Mouse (Mus musculus) ZHBTc4 (cell line): ENCODE data around the gene Ryr3.
A peak's percentile ranks its signal among the peaks of the same experiment; 100 is the strongest.

Source experiments
- DNase-seq: peaks from one replicate; pipeline ENCODE4 v3.0.0-alpha.2; 2011; ENCODE audit warnings: low read depth, low spot score

Ryr3 gene

DNA sequence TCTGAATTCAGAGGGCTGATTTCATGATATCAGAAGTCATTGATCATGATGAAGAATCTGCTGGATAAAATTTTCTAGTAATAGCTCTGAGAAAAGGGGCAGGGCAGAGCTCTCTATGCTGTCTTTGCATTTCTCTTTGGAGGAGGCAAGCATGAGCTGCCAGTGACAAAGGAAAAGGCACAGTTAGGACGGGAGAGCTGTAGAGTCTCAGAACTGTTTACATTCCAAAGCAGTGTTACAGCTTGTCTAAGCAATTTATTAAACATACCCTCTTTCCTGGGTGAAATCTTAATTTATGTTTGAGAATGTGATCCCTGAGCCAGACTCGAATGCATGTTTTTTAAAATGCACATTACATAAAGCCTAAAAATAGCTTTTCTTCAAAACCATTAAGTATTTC is 435.3 kb downstream of the Ryr3 start:
- no peak for DNase-seq

DNA sequence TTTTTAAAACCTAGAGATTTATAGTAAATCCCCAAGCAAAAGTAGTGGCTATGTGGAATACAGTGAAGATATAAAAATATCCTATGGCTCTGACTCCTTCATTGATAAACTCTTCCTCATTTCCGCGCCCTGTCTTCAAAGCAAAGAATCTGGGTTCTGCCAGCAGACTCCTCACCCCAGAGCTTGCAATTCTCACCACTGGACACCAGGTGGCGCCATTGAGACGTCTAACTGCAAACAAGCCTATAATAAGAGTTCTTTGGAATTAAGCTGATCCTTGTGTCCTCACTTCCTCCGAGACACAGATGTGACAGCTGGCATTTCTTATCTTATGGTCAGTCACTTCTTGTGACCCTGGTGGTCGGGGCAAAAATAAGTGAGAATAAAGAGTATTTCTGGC is 442.1 kb downstream of the Ryr3 start:
- DNase-seq, result peak; percentile 83

DNA sequence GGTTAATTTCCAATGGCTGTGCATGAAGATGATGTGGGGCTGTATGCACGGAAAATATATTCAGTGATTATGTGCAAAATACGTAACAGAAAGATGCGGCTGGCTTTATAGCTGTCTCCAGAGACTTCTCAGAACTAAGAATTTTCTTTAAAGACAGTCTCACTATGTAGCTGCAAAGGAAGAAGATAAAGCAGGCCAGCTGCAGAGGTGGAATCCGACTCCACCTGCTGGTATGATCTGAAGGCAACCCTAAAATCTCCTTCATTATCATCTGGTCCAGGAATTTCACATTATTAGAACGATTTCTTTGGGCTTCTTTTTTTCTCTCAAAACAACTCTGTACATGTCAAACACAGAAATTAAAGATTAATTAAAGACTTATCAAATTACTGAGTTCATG is 449.2 kb downstream of the Ryr3 start:
- DNase-seq, result no peak

DNA sequence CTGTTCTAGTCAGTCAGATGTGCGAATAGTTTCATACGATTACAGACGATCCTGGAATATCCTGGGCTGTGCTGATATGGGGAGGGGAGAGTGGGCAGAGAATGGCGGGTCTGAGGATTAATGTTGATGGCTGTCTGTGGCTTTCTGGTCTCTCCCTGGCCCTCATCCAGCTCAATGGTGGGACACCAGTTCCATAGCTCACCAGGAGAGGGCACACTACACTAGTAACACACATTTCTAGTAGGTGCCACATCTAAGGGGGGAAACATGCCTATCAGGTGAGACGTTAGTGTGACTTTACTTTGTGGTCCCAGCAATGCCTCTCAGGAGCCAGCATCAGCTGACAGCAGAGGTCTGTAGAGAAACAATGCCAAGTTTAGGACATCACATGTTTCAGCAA is 451.9 kb downstream of the Ryr3 start:
- DNase-seq, result peak; percentile 70

DNA sequence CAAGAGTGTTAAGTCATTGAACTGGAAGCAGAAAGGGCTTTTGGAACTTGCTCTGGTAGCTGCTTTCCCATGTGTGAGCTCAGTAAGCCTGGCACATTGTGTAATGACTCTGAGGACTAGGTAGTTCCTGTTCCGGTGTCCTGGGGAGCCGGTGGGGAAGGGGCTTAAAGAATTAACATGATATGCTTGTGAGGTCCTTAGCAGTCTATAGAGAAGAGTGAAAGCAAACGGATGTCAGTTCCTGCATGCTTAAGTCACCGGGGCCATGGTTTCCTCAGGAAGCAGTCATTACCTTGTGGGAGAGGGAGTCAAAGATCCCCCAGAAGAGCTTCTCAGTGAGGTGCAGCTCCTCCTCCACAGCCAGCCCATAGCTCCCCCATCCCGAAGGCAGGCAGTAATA is 452.6 kb downstream of the Ryr3 start:
- DNase-seq, result no peak

DNA sequence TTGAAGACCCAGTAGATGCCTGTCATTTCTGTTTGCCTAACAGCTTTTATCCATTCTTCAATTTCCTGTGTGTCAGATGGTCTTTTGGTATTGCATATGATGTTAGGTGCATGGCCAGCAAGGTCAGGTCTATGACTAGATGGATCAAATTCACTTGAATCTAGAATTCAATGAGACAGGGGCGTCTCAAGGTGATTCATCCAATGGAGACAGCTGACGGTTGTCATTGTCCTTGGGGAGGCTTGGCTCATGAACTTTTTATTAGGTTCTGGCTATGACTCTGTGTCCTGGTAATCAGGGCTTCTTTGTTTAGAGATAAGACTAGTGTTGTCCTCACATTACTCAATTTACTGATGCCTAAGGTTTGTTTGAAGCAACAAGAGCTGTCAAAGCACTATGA is 454.9 kb downstream of the Ryr3 start:
- DNase-seq, result no peak

DNA sequence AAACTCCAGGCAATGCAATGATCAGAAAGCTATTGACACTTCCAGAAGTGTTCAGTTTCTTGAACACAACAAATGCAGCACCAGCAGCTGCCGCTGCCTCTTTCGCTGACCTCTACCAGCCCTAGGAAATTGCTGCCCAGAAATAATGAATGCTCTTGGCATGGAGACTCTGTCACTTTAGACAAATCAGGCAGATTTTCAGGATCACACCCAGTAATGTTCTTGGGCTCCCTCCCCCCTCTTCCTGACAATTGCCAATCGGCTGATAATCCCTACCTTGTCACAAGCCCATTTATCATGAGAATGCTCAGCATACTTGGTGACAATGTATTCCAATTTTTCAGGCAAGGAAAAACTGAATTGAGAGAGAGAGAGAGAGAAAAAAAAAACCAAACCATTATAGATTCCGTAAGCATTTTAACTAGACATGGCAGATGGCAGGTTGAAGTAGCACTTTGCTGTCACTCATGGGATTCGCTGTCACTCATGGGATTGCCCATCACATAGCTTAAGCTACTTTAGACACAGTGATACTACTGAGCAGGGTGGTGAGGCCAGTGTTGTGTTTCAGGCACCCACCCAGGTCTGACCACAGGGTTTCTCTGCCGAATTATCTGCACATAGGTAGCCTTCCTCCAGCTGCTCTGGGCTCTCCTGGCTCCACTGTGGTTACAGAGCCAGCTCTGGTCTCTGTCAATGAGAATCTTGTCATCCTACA is 455.5 kb downstream of the Ryr3 start:
- no peak for DNase-seq

DNA sequence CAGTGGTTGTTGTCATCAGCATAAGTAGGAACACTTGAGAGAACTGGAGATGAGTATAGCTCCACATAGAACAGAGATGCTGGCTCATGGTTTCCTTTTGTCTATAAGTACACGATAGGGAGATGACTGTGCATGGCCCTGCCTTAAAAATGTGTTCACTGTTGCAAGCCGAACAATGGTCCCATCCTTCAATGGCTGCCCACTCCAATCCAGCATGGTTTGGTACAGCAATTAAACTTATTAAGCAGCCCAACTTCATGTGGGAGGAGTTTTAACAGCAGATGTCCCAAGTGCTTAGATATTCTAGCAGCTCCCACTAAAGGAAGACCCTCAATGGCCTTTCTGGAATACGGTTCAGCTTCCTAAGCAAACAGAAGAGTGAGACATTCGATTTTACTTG is 456.2 kb downstream of the Ryr3 start:
- no peak for DNase-seq

DNA sequence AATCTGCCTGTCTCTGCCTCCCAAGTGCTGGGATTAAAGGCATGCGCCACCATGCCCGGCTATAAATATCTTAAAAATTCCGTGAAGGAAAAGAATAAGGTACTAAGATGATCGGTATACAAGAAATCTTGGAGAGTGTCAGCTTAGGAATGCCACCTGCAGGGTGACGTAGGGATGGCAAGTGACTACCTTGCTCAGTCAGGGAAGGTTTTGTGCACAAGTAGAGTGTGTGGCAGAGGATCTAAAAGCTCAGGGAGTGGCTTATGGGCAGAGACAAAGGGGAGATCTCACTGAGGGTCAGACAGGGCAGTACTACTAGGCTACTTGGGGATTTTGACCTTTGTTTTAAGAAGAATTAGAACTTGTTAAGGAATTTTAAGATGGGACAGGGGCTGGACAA is 457.2 kb downstream of the Ryr3 start:
- DNase-seq, result peak; percentile 43

DNA sequence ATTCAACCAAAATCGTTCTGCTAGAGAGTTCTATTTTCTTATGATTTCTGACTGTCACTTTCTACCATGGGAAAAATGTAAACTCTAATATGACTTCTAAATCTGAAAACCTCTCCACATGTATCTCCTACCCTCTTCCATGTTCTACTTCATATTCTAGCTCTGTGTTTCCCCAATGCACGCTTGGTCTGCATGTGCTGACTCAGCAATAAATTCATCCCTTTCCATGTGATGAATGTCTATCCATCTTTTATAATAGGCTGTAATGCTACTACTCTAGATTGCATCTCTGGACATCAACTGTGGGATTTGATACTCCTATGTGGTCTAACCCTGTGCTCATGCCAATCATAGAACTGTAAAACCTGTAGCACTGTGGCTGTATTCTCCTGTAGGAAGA is 458.2 kb downstream of the Ryr3 start:
- no peak for DNase-seq

DNA sequence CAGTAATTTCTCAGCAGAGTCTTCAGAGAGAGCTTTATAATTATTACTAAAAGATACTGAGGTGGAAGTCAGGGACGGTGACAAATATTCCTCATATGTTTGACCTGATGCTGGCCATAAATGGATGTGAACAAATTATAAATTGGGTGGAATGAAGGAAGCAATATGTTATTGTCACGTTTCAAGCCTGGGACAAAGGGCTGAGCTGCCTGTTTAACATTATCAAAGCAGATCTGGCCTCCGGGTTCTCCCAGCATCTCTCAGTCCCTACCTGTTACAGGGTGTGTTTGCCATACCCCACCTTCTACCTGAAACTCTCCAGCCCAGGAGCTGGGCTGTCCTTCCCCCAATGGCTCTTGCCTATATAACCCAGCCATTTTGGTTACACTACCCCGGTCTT is 463.6 kb downstream of the Ryr3 start:
- DNase-seq, result no peak

DNA sequence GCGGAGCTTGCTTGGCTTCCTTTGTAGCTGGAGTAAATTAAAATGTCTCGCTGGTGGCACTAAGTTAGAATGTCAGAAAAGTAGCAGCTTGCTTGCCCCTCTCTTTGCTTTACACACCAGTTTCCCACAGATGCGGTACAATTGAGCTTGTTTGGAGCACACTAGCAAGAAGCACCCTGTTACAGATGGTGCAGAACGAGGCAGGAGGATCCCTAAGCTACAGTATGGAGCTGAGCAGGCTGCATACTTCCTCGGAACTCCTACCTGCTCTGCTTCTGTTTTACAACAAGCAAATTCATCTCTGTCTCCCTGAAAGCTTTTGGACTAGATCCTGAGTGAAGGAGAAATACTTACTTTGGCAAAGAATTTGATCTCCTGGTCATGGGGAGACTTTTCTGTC is 465.5 kb downstream of the Ryr3 start:
- no peak for DNase-seq

DNA sequence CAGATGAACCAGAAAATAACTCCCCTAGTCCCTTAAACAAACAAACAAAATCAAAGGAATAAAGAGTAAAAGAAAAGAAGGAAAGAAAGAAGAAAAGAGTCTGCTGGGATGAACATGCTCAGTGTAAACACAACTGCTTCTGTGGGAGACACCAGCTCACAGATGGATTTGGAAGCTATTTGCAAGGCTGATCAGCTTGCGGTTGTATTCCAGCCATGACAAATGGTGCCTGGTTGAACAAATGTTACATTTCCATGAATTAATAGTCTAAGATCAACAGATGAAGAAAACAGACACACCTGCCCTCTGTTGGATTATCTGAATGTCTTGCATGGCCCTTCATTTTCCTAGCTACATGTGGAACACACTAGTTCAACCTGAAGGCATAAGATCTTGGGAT is 468.4 kb downstream of the Ryr3 start:
- no peak for DNase-seq

DNA sequence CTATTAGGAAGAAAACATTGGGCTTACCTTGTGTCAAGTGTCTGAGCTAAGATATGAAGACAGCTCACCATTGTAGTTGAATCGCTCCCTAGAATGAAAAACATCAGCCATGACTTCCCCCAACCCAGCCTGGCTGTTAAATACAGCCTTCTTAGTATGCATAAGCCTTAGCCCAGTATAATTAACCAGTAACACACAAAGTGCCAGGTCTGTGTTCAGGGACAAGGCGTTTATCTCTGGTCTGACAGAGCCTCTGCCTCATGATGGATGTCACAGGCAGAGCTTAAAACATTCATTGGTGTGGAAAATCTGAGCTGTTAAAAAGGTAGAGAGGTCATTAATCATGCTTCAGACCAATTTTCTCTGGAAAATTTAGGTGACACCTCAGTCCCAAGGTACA is 484.0 kb downstream of the Ryr3 start:
- DNase-seq, result no peak

DNA sequence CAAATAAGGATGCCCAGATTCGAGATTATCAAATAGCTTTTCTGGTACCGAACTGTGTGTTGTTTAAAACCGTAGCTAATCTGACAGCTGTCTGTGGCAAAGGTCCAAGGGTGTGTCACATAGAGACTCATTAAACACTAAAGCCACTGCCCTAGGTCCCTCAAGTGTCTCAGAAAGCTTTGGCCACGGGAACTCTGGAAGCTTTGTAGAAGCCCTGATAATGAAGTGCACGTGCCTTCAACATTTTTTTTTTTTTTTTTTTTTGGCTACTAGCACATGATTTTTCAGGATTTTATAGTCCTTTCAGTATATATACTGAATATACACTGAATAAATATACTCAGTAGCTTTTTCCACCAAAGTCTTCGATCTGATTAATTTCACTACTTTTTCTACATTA is 489.1 kb downstream of the Ryr3 start:
- DNase-seq, result peak; percentile 9

DNA sequence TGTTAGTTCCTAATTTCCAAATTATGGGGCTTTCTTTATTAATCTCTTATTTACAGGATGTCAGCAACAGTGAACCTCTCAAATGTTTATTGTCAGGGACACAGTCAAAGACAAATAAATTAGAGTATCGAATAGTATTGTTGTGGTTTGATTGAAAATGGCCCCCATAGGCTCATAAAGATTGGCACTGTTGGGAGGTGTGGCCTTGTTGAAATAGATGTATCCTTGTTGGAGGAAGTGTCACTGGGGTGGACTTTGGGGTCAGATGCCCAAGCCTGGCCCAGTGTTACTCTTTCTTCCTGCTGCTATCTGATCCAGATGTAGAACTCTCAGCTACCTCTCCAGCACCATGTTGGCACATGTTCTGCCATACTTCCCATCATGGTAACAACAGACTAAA is 495.7 kb downstream of the Ryr3 start:
- no peak for DNase-seq

DNA sequence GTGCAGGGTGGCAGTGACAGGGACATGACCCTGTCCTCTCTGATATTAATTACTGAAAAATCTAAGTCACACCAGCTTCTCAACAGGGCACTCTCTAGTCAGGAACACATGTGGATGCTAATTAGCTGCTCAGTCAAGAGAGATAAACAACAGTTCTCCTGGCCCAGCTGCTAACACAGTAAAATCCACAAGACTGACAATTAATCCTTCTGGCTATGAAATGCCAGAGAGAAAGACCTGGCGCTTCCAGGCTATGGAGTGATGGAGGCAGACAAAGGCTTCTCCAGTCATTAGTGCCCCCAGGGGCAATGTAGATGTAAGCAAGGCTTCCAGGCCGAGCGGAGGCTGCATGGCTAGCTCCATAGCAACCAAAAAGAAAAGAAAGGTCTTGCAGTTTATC is 496.2 kb downstream of the Ryr3 start:
- DNase-seq, result peak; percentile 10

DNA sequence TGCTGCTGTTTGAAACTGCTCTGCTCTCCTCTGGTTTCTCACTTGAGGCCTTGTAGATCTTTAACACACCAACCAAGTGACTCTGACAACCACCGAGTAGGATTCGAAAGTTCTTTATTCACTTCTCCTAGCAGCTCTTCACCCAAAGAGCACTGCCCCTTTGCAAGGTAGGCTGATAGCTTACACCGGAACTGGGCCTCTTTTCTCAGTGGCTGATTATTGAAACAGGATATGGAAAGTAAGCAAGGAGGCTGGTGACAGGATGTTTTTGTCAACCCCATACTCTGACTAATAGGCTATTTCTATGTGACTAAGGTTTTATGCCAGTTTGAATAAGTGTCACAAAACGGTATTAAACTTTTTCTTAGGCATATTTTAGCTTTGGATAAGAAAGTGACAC is 502.2 kb downstream of the Ryr3 start:
- no peak for DNase-seq

DNA sequence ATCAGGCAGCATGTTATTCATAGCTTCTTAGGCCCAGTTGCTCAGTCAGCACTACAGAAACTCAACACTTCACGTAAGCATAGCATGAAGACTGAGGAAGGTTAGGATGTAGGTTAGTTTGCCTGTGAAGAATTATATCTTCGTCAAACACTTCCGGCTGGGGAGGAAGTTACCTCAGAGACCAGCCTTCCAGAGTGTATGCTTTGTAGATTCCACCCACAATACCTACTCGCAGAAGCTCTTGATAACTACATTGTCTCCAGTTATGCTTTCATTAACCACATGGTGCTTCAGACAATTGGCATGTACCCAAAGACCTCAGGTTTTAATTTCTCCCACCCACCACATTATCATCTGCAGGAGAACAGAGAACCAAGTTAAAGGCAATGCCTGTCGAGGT is 535.1 kb downstream of the Ryr3 start:
- DNase-seq, result no peak

DNA sequence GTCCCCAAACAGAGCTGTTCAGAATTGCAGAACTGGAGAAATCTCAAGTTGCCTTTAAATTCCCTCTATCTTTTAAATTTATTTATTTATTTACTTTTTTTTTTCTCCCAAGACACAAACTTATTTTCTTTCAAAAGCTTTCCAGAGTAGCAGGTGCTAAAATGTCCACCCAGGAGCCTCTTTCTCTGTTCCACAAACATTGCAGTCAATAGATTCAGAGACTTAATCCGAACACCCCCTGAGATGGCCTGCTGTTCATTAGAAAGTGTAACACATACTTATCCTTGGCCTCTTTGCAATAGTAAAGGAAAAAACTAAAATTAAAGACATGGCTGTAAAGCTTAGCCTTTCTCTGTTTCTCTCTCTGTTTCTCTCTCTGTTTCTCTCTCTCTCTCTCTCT is 539.6 kb downstream of the Ryr3 start:
- no peak for DNase-seq

DNA sequence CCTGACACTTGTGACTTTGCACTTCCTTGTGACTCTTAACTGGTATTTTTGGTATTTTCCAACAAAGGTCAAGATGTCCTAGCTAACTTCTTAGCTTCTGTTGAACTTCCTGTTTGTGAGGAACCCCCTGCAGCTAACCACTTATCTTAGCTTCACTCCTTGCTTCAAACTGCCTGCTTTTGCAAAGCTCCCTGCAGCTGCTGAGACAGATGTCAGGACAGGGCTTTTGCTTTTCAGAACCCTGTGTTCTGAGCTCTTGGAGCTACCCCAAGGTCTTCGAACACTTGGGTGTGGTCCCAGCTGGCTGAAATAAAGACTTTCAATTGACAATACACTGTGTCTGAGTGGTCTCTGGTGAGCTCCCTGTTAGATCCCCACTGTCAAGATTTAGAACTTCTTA is 540.2 kb downstream of the Ryr3 start:
- peak; percentile 93 for DNase-seq

DNA sequence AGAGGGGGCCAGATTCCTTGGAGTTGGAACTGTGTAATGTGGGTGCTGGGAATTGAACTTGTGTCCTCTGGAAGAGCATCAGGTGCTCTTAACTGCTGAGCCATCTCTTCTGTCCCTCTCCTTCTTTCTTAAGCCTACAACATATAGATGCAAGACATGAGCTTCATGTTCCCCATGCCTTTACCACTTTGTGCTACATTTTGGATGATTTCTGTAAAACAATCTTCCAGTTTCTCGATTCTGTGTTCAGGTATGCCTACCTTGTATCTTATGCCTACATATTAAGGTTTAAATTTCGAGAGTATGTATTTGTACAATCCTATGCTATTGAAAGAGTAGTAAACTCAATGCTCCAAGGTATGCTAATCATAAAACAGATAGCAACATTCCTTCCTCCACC is 540.7 kb downstream of the Ryr3 start:
- DNase-seq, result peak; percentile 21

DNA sequence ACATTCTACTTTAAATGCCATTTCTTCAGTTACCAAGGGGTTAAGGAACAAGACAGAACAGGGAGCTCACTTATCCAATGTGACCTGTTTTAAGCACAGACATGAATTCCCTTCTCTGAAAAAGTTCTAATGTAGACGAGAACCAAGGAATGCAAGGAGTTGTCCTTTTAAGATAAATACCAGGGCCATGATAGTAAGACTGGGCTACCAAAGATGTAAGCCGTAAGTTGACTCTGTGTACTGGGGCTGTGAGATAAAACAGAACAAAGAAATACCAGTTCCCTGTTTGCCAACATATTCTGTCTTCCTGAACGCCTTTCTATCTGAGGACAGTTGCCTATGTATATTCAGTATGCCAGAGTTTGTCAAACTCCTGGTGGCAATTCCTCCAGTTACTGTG is 547.4 kb downstream of the Ryr3 start:
- no peak for DNase-seq

DNA sequence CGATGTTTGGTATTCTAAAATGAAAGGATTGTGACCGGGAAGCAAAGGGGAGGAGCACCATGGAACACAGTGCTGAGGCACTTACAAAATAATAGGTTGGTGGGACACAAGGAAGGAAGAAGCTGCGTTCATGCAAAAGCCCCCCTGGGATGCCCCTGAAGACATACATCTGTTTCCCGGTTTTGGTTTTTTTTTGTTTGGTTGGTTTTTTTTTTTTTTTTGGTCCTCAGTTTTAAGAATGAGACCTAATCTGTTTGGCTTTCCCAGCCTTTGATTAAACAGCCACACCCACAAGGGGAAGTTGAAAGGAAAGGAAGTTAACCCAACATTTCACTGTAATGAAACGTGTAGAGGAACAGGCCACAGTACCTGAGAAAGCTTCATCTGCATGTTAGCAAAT is 560.8 kb downstream of the Ryr3 start:
- DNase-seq, result no peak
